Mouse (Mus musculus) myocyte (in vitro differentiated cells): ENCODE measurements around the gene Susd4.

Experiments
- CEBPB ChIP-seq: IDR thresholded peaks from 2 replicates; pipeline ENCODE4 v1.6.1; 2011; ENCODE audit warnings: mild to moderate bottlenecking, moderate library complexity; ENCODE audit not compliant: poor library complexity, insufficient read depth, severe bottlenecking
- E2F4 ChIP-seq: IDR thresholded peaks from one replicate; pipeline ENCODE4 v1.6.1; 2011; ENCODE audit warnings: mild to moderate bottlenecking, control low read depth, moderate library complexity; ENCODE audit not compliant: insufficient read depth
- MAX ChIP-seq: IDR thresholded peaks from one replicate; pipeline ENCODE4 v1.6.1; 2011; ENCODE audit warnings: low read depth, mild to moderate bottlenecking, control low read depth
- MYOD1 ChIP-seq, 3 experiments: IDR thresholded peaks; one replicate each; pipeline ENCODE4 v1.6.1; 2011; ENCODE audit warnings: control low read depth in 2 of 3, low read depth in 2 of 3, mild to moderate bottlenecking in 2 of 3, moderate library complexity in 1 of 3; ENCODE audit not compliant: insufficient read length in 2 of 3, control insufficient read depth in 1 of 3
- MYOG ChIP-seq, 3 experiments: IDR thresholded peaks; one replicate each; pipeline ENCODE4 v1.6.1; 2011; ENCODE audit warnings: control low read depth in 2 of 3, low read depth in 2 of 3, mild to moderate bottlenecking in 2 of 3; ENCODE audit not compliant: insufficient read length in 2 of 3, control insufficient read depth in 1 of 3, insufficient read depth in 1 of 3
- POLR2A ChIP-seq: IDR thresholded peaks from one replicate; pipeline ENCODE4 v1.6.1; 2011; ENCODE audit warnings: low read depth, mild to moderate bottlenecking, control low read depth, moderate library complexity; ENCODE audit not compliant: insufficient read length
- POLR2AphosphoS2 ChIP-seq: IDR thresholded peaks from one replicate; pipeline ENCODE4 v1.6.1; 2011; ENCODE audit warnings: low read depth, control low read depth; ENCODE audit not compliant: insufficient read length
- REST ChIP-seq: IDR thresholded peaks from one replicate; pipeline ENCODE4 v1.6.1; 2011; ENCODE audit warnings: mild to moderate bottlenecking, control low read depth, moderate library complexity; ENCODE audit not compliant: insufficient read depth, insufficient read length
- SRF ChIP-seq: IDR thresholded peaks from one replicate; pipeline ENCODE4 v1.6.1; 2011; ENCODE audit warnings: low read depth; ENCODE audit not compliant: control insufficient read depth, insufficient read length
- TCF12 ChIP-seq: IDR thresholded peaks from one replicate; pipeline ENCODE4 v1.6.1; 2011; ENCODE audit warnings: mild to moderate bottlenecking, control low read depth; ENCODE audit not compliant: poor library complexity, insufficient read depth, severe bottlenecking
- TCF3 ChIP-seq: IDR thresholded peaks from one replicate; pipeline ENCODE4 v1.6.1; 2011; ENCODE audit warnings: low read depth, control low read depth; ENCODE audit not compliant: insufficient read length
- USF1 ChIP-seq: IDR thresholded peaks from one replicate; pipeline ENCODE4 v1.6.1; 2011; ENCODE audit warnings: low read depth, mild to moderate bottlenecking, control low read depth, moderate library complexity

DNA sequence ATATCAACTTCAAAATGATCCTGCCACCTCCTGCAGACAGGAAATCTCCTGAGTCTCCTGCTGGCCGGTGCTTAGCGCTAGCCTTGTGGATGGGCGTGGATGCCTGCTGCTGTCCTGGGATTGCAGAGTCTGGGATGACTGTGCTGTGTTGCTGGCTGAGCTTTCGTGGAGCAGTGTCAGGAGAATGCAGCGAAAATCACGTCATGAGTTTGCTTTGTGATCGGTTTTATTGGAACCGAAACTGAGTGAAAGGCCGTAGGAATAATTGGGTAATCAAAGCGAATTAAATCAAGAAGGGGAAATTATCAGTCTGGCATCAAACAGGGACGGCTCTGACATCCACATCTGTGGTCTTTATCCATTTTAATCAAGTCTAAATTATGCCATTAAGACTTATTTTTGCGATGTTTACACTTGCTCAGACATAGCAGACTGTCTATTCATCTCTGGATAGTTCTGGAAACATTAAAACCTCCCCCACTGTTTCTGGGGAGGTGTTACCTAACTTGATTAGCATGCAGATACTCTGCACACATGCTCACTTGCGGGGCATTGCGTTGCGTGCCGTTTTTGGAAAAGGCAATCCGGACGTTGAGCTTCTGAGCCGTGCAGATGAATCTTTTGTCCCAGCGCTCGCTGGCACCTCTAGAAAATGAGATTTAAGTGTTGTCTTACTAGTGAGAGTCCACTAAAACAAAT, 60.2 kb downstream of the Susd4 start:
- no peak for TF ChIP-seq E2F4
- no peak for TF ChIP-seq POLR2AphosphoS2
- no peak for TF ChIP-seq USF1
- TF ChIP-seq POLR2A = no peak
- no peak for TF ChIP-seq MAX
- TF ChIP-seq MYOG (IDR thresholded peaks at IDR 0.05; ENCODE audit: control insufficient read depth in 1 of 3, insufficient read depth in 1 of 3, insufficient read length in 2 of 3, low read depth in 2 of 3) = no peak
- TF ChIP-seq TCF12 = no peak
- TF ChIP-seq MYOD1 (IDR thresholded peaks at IDR 0.05; ENCODE audit: control insufficient read depth in 1 of 3, insufficient read length in 2 of 3, low read depth in 2 of 3) = no peak
- no peak for TF ChIP-seq SRF
- no peak for TF ChIP-seq CEBPB
- TF ChIP-seq TCF3 = no peak
- no peak for TF ChIP-seq REST
